Mouse (Mus musculus): ENCODE results near the gene Tmem184b.

The Tmem184b gene

GRCm38 (mm10) chr15:79430461-79431000 is 27.2 kb upstream of the Tmem184b start:
- DNase-seq (ENCODE audit: low read depth, low spot score): no peak

GRCm38 (mm10) chr15:79429994-79430393 is 26.6 kb upstream of the Tmem184b start:
- DNase-seq (ENCODE audit: low read depth, low spot score): no peak

- DNase-seq (ENCODE audit: low read depth, low spot score): no peak
These were observed 26.2 kb upstream of the Tmem184b start for GRCm38 (mm10) chr15:79429527-79429926.

- DNase-seq (ENCODE audit: low read depth, low spot score): no peak
These were observed 25.2 kb upstream of the Tmem184b start for GRCm38 (mm10) chr15:79428616-79429015.

GRCm38 (mm10) chr15:79427516-79427915 is 24.1 kb upstream of the Tmem184b start:
- no peak for DNase-seq (ENCODE audit: low read depth, low spot score)

- DNase-seq (ENCODE audit: low read depth, low spot score): no peak
These were observed 22.1 kb upstream of the Tmem184b start for GRCm38 (mm10) chr15:79425516-79425915.

GRCm38 (mm10) chr15:79424602-79425001 is 21.2 kb upstream of the Tmem184b start:
- DNase-seq (ENCODE audit: low read depth, low spot score): no peak

GRCm38 (mm10) chr15:79422715-79423243 is 19.4 kb upstream of the Tmem184b start:
- no peak for DNase-seq (ENCODE audit: low read depth, low spot score)

- DNase-seq (ENCODE audit: low read depth, low spot score): no peak
These were observed 15.3 kb upstream of the Tmem184b start for GRCm38 (mm10) chr15:79418677-79419076.

- DNase-seq (ENCODE audit: low read depth, low spot score): no peak
These were observed 14.9 kb upstream of the Tmem184b start for GRCm38 (mm10) chr15:79418265-79418664.

GRCm38 (mm10) chr15:79417379-79417778 is 14.0 kb upstream of the Tmem184b start:
- DNase-seq (ENCODE audit: low read depth, low spot score): no peak

- no peak for DNase-seq (ENCODE audit: low read depth, low spot score)
These were observed 13.2 kb upstream of the Tmem184b start for GRCm38 (mm10) chr15:79416460-79417085.

- DNase-seq (ENCODE audit: low read depth, low spot score): peak; percentile 39
These were observed 11.1 kb upstream of the Tmem184b start for GRCm38 (mm10) chr15:79414513-79414912.

GRCm38 (mm10) chr15:79413802-79414201 is 10.4 kb upstream of the Tmem184b start:
- no peak for DNase-seq (ENCODE audit: low read depth, low spot score)

GRCm38 (mm10) chr15:79413201-79413600 is 9.8 kb upstream of the Tmem184b start:
- no peak for DNase-seq (ENCODE audit: low read depth, low spot score)

- no peak for DNase-seq (ENCODE audit: low read depth, low spot score)
These were observed 8.1 kb upstream of the Tmem184b start for GRCm38 (mm10) chr15:79411363-79412065.

GRCm38 (mm10) chr15:79409077-79409573 is 5.8 kb upstream of the Tmem184b start:
- DNase-seq (ENCODE audit: low read depth, low spot score): no peak

GRCm38 (mm10) chr15:79406564-79406963 is 3.2 kb upstream of the Tmem184b start:
- DNase-seq (ENCODE audit: low read depth, low spot score): no peak

GRCm38 (mm10) chr15:79404277-79404676 is 908 bp upstream of the Tmem184b start:
- no peak for DNase-seq (ENCODE audit: low read depth, low spot score)

GRCm38 (mm10) chr15:79403763-79404210 is 418 bp upstream of the Tmem184b start:
- no peak for DNase-seq (ENCODE audit: low read depth, low spot score)

- DNase-seq (ENCODE audit: low read depth, low spot score): peak; percentile 39
These were observed 1.2 kb downstream of the Tmem184b start for GRCm38 (mm10) chr15:79402176-79402575.

GRCm38 (mm10) chr15:79400975-79401365 is 2.4 kb downstream of the Tmem184b start:
- DNase-seq (ENCODE audit: low read depth, low spot score): no peak

All from CD4-positive helper T cell, adult 2 months (primary cell).